Mouse (Mus musculus) 3T3-L1 (cell line): ENCODE data around the gene Acap2.

ENCODE experiments used
- DNase-seq: peaks from one replicate; pipeline ENCODE4 v3.0.0-alpha.2; 2015; ENCODE audit warnings: low read depth, low spot score

Acap2 gene

GRCm38 (mm10) chr16:31081891-31082290 is 119.2 kb downstream of the Acap2 start:
- DNase-seq = no peak

GRCm38 (mm10) chr16:31081125-31081664 is 119.8 kb downstream of the Acap2 start, which contains the start of gene Xxylt1:
Gene Xxylt1 (minus strand): TSS chr16:31081432.
- peak; percentile 95 for DNase-seq

DNA sequence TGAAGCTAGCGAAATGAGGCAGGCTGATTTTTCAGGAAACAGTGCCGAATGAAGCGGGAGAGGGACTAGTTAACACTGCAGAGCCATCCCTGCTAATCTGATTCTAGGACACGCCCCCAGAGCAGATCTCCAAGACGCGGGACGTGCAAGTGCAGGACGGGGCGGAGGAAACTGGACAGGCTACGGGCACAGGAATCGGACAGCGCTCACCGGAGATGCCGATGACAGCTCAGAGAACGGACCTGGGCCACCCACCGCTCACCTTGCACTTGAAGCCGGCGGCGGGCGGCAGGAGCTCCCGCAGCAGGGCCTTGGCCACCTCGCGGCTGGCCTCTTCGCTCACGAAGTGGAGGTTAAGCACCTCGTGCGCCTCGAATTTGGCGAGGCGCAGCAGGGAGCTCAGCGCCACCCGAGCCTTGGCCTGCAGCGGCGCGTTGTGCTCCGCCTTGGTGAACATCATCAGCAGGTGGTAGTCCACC is 120.4 kb downstream of the Acap2 start:
- peak; percentile 89 for DNase-seq

DNA sequence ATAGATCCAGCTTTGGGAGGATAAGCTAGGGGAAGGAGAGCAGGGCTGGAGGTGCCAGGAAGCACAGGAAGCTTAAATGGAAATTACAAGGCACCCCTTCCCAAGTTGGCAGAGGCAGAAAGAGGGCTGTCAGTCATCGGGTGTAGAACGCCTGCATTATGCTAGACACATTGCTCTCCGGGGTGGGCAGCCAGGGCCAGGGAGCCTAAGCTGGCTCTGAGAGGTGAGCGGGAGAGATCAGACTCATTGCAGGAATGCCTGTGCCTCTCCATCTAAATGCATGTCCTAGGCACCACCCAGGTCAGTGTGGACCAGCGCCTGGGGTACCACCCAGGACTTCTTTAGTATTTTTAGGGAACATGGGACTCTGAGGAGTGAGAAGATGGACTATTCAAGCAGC is 123.6 kb downstream of the Acap2 start:
- DNase-seq = no peak

- DNase-seq = peak; percentile 64
Measured at GRCm38 (mm10) chr16:31076436-31076835, 124.6 kb downstream of the Acap2 start.

GRCm38 (mm10) chr16:31074324-31074908 is 126.6 kb downstream of the Acap2 start:
- DNase-seq = no peak

DNA sequence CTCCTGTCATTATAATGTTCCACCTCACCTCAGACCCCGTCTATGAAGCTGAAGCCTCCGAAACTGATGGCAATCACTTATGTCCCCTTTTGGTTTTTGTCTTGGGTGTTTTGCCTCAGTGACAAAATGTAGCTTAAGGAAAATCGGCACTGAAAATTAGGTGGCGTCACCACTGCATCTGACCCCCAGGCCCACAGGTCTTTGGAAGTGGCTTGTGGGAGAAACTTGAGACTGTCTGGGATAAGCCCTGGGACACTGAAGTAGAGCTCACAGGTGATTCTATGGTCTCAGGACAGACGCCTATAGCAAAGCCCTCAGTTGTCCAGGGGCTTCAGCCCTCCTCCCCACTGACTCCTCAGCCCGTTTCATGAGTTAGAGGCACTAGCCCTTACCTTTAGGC is 129.3 kb downstream of the Acap2 start:
- DNase-seq = no peak

DNA sequence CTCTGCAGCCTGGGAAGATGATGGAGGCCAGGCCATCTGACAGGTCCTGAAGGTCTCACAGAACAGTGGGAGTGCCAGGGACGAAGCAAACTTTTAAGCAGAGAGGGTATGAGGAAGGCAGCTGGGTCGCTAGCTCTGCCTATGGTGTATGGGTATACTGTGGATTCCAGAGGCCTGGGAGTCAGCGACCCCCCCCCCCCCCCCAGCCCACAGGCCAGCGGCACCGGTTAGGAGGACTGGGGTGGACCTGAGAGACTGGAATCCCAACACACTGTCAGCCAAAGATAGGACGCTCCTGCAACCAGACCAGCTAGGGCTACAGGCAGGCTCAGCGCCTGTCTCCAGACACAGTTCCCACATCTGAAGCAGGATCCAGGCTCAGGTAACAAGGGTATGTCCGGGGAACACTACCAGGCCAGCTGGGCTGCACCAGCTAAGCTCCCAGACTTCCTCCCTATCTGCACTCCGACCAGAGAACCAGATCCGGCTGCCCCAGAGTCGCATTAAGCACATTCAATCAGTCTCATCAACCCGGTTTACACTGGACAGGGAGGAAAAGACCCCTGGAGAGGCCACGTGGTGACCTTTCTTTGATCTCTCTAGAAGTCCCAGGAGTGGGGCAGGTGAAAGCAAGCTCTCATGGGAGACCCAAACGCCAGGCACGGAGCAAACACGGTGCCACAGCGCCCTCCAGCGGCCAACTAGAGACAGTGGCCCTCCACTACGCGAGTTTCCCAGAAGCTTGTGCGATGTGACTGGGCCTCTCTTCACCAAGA is 130.5 kb downstream of the Acap2 start:
- peak; percentile 80 for DNase-seq

DNA sequence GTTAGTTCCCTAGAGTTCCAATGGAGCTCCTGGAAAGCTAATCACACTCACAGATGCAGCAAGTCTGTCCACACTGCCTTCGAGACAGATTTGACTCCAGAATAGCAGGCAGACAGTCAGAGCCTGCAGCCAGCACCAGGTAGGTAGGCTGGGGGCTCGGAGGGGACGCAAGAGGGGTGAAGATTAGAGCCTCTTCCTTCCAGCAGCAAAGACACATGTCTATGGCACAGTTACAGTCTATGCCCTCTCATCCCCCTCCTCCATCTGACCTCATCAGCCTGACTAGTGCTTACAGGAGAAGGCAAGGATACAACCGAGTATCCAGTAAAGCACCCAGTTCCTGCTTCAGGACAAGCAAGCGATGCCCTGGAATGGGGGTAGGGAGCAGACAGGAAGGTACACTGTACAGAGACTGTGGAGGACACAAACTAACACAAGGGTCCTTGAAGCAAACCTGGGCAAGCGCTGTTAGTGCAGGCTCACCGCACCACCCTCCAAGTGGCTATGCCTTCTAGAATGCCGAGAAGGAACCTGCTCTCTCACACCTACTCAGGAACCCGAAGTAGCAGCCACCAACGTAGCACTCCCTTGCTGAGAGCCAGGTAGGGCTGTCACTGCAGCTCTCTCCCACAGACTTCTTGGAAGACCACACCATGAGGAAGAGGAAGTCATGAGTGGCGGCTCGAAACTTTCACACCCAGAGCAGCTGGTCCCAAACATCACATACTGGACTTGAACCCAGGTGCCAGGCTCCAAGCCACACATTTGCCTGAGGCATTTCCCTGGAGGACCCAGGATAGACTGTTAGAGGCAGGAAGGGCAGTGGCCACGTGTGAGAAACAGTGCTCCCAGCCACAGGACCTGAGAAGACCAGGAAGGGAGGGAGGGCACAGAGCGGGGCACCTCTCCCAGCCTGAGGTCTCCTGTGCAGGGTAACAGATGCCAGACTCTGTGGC is 131.6 kb downstream of the Acap2 start:
- DNase-seq = no peak

- DNase-seq = no peak
Measured at GRCm38 (mm10) chr16:31068280-31068679, 132.8 kb downstream of the Acap2 start.

DNA sequence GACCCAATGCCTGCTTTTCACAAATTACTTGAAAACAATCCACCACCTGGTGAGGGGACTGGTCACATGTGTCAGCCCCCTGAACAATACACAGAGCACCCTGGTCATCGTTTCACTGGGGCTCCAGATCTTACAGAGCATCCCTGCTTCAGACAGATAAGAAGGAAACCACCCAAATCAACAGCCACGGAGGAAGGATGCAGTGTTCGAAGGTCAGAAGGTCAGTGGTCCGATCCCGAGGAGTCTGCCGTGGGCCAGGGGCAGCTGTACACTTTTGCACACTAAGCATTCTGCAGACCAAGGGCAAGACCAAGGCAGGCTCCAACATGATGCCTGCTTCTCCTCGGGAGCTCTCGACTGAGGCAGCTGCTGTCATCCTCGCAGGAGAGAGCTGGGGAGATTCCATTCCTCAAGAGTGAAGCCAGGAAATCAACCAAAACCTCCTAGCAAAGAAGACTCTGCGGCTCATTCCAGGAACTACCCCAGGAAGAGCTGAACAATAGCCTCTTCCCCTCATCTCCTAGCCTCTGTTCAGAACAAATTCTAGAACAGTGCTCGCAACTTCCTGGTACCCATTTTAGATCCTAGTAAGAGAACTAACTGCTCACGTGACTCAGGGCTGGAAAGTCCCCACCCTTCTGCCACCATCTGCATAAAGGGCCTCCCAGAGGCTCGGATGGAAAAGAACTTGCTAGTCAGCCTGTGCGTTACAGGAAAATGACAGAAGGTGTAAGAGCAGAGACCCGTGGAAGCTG is 134.5 kb downstream of the Acap2 start:
- no peak for DNase-seq

GRCm38 (mm10) chr16:31064782-31065181 is 136.3 kb downstream of the Acap2 start:
- no peak for DNase-seq

- no peak for DNase-seq
Measured at GRCm38 (mm10) chr16:31062918-31063317, 138.1 kb downstream of the Acap2 start.

DNA sequence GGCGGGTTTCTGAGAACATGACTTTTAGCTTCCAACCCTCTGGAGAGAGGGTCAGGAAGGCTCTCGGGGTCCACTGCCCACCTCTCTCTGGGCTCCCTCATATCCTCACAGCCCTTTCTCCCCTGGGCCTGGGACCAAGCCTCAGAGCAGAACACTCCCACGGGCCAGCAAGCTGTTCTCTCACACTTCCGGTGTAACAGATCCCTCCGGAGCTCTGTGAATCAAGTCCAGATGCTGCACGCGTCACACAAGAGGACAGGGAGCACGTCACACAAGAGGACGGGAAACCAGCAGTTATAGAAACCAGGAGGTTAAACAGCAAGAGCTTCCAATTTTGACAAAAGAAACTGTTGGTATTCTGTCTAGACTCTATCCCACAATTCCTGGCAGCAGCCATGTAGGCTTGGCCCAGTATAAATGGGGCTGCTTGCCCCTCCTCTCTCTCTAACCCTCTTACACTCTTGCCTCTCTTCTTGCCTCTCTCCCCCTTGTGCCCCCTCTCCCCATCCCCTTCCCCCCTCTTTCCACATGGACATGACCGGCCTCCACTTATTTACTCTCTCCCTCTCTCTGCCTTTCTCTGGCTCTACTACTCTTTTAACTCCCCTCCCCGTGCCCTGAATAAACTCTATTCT is 139.7 kb downstream of the Acap2 start:
- no peak for DNase-seq

GRCm38 (mm10) chr16:31060714-31061113 is 140.3 kb downstream of the Acap2 start:
- DNase-seq = no peak

DNA sequence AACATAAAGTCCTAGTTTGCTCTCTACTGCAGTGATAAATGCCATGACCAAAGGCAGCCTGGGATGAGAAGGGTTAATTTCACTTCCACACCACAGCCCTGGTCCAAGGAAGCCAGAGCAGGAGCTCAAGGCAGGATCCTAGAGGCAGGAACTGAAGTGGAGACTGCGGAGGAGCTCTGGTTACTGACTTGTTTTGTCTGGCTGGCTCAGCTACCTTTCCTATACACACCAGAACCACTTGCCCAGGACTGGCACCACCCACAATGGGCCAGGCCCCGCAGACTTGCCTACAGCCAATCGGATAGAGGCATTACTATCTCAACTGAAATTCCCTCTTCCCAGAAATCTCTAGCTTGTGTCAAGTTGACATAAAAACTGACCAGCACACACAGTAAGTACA is 140.8 kb downstream of the Acap2 start:
- no peak for DNase-seq

DNA sequence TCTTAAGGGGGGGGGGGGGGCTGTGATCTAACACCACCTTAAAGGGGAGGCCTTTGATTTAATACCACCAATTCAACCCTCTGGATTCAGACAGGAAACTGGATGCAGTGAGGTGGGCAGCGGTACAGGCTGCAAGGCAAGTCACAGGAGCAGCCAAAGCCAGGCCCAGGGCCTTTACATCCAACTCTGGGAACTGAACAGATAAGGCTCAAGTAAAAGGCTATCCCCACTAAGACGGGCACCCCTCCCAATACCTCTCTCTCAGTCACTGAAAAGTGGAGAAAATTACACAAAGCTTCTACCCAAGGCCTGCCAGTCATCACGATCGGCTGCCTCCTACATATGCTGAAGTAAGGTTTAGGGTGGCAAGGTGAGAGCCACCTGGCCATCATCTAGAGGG is 141.3 kb downstream of the Acap2 start:
- no peak for DNase-seq

DNA sequence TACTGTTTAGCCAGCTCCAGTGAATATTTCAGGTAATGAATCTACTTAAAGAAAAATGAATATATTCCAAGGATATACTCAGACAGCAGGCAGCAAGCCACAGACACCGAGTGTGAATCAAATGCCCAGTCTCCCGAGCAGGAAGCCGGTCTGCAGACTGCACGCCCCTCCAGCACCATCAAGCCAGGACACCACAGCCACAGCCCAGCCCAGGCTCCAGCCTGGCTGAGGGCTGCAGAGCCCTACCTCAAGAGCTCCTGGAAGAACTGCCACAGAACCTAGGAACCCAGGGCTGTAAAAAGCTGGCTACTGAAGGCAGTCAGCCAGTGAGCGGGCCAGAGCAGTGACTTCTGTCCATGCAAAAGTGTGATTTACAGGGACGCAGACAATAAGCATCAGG is 148.2 kb downstream of the Acap2 start:
- no peak for DNase-seq

DNA sequence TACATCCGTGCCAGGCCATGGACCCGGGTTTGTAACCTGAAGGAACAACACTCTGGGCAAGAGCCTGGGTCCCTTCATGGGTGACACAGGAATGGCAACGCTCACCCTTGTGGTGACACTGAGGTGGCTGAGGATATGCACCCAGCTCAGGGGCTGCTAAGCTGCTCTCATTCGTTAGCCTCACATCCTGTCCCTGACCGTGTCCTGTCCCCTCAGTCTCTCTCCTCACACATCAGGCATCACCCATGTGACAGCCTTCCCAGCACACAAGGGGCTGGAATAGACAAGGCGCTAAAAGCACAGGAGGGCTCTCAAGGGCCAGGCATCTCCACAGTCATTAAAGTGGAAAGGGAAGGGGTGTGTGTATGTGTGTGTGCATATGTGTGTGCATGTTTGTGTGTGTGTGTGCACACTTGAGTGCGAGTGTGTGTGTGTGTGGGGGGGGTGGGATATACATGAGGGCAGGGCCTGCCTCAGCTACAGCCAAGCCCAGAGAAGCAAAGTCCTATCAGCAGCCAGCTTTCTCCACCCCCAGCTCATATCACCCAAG is 148.8 kb downstream of the Acap2 start:
- DNase-seq = no peak

DNA sequence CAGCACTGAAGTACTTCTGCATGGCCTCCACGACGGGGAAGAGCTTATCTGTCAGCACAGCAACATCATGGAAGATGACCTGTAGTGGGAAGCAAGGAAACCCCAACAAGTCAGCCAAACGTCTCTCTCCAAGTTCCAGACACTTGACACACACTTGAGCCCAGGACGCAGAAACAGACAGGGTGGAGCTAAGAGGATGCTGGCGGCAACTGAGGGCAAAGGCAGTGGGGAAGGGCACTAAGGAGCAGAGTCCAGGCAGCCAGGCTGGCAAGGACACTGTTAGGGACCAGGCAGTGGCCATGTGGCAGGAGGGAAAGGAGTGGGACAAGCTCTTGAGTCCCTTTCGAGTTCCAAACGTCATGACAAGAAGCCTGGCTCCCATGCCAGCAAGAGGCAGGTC is 150.3 kb downstream of the Acap2 start:
- DNase-seq = no peak
